Mouse (Mus musculus): ENCODE measurements around the gene Ica1.

DNA sequence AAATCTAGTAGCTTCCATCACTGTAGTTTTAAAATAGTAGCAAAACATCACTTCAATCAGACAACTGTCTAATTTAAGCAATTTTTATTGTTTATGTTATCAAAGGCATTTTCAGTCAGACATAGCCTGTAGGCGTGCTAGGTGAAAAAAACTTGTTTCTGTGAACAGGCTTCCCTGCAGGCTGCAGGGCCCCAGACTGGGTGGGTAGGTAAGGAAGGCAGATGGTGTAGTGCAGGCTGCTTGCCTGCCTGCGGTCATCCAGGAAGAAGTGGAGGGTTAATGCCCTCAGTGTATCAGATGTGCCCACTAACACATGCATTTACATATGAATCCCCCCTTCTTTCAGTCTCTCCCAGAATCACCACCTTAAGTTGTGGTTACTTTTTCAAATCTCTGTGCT, 132.6 kb downstream of the Ica1 start:
- no peak for TF ChIP-seq POLR2A (IDR thresholded peaks at IDR 0.05; ENCODE audit: control insufficient read depth, low read depth, low read length)
- no peak for TF ChIP-seq CTCF (IDR thresholded peaks at IDR 0.05; ENCODE audit: control insufficient read depth, insufficient read depth, insufficient replicate concordance, low read depth, low read length)
